Mouse (Mus musculus) cerebellum, adult 2 months (tissue): ENCODE data around the gene Glrx5.

Experiments
- CTCF ChIP-seq: fragments of 200-500 bp; IDR thresholded peaks from 2 replicates; pipeline ENCODE4 v1.5.1; 2011; ENCODE audit warnings: low read depth, mild to moderate bottlenecking, control low read depth, low read length, moderate library complexity, borderline replicate concordance; ENCODE audit not compliant: insufficient read depth
- POLR2A ChIP-seq: fragments of 200-500 bp; IDR thresholded peaks from 2 replicates; pipeline ENCODE4 v1.6.1; 2011; ENCODE audit warnings: low read length, control low read depth, borderline replicate concordance; ENCODE audit not compliant: insufficient read depth

- TF ChIP-seq POLR2A (no peak), CTCF (no peak)
Measured at GRCm38 (mm10) chr12:105032832-105033775, 616 bp downstream of the Glrx5 start.
